ENCODE assay signal across 13 mouse cellular contexts in the genomic region with DNA sequence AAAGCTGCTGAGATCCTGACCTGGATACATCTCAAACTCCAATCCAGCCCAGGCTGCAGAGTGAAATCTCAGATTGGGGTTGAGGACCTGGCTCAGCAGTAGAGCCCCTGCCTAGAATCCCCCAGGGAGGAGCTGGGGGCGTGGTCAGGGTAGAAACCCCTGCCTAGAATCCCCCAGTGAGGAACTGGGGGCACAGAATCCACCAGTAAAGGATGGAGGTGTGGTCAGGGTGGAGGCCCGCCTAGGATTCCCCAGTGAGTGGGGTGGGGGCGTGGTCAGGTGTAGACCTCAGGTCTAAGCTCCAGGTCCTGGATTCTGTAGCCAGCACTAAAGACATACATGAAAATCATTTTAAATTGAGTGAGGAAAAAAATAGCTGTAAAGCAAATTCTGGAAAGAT. TPM values are rescaled to one million over a fixed set of nuclear protein-coding genes. Genes with fewer than 3 reads are reported as not detected.
DNase-seq lines count a peak whose midpoint lies in the region; ATAC-seq and TF ChIP-seq lines count a peak whose summit lies in the region.
"Had no signal": no experiment of that assay in that cellular context is flagged by ENCODE, and none has a peak within 500 bp of the region (broad histone marks: within the 10 kb centered on the region; RNA-seq: fewer than 3 reads in every experiment).

No protein-coding gene starts in this region.

- ATAC-seq in stomach, embryonic 14.5 days (ENCODE audit: insufficient number of reproducible peaks, insufficient read depth, low FRiP score, low read depth), result no peak
- no peak for ATAC-seq in stomach, postnatal 0 days (ENCODE audit: low FRiP score, low TSS enrichment)
- no peak for ATAC-seq in limb, embryonic 12.5 days (ENCODE audit: insufficient number of reproducible peaks, insufficient read depth, low FRiP score, low TSS enrichment, low read depth)

- no peaks in the 10 kb centered on the region for H3K36me3 ChIP-seq in stomach, embryonic 14.5 days (ENCODE audit: control insufficient read depth, insufficient read depth, low read length)
- no peaks in the 10 kb centered on the region for H3K36me3 ChIP-seq in stomach, postnatal 0 days (ENCODE audit: control insufficient read depth, insufficient read depth, low read length)
- H3K36me3 ChIP-seq in limb, embryonic 12.5 days, result peaks cover 35% of the 10 kb centered on the region
- H3K36me3 ChIP-seq: liver, embryonic 13.5 days had no signal

- H3K4me2 ChIP-seq in stomach, embryonic 14.5 days (replicated peaks; ENCODE audit: low read depth, low read length), result peak overlapping the region; percentile 92
- no peak overlapping the region for H3K4me2 ChIP-seq in stomach, postnatal 0 days (replicated peaks; ENCODE audit: low read depth)
- H3K4me2 ChIP-seq in limb, embryonic 12.5 days, result peak overlapping the region; percentile 67

- peaks cover 18% of the 10 kb centered on the region for H3K4me1 ChIP-seq in stomach, embryonic 14.5 days (ENCODE audit: control insufficient read depth, insufficient read depth, low read length)
- H3K4me1 ChIP-seq in stomach, postnatal 0 days (replicated peaks; ENCODE audit: control insufficient read depth, insufficient read depth), result no peaks in the 10 kb centered on the region
- peaks cover 25% of the 10 kb centered on the region for H3K4me1 ChIP-seq in limb, embryonic 12.5 days (replicated peaks)

- H3K27me3 ChIP-seq in stomach, embryonic 14.5 days (ENCODE audit: control insufficient read depth, insufficient read depth, low read length), result no peaks in the 10 kb centered on the region
- no peaks in the 10 kb centered on the region for H3K27me3 ChIP-seq in stomach, postnatal 0 days (ENCODE audit: control insufficient read depth, insufficient read depth, low read length)
- no peaks in the 10 kb centered on the region for H3K27me3 ChIP-seq in limb, embryonic 12.5 days

- 0 out of 2 replicates have a peak overlapping the region, but pooled peaks have one; percentile 82 for H3K9ac ChIP-seq in stomach, embryonic 14.5 days (replicated peaks; ENCODE audit: low read depth, low read length)
- H3K9ac ChIP-seq in stomach, postnatal 0 days (ENCODE audit: low read length), result no peak overlapping the region
- peak overlapping the region; percentile 94 for H3K9ac ChIP-seq in limb, embryonic 12.5 days (replicated peaks)
- H3K9ac ChIP-seq: liver, embryonic 13.5 days had no signal

- no peak for TF ChIP-seq EP300 in stomach, postnatal 0 days (optimal IDR thresholded peaks at IDR 0.05)

- intact Hi-C loops in heart, postnatal 14 days (cut with DNase I), result loop anchor here (2.0 kb wide), 1 partner anchor 14 kb away; no protein-coding TSS in a partner anchor
- intact Hi-C loops in left cerebral cortex, postnatal 25 days (cut with DNase I), result no loop called here

- peak overlapping the region; percentile 76; the same call in 1 of the 2 replicates for H3K4me3 ChIP-seq in stomach, embryonic 14.5 days (ENCODE audit: low read depth, low read length)
- H3K4me3 ChIP-seq in stomach, postnatal 0 days (ENCODE audit: low read depth, low read length), result no peak overlapping the region
- peak overlapping the region; percentile 74 for H3K4me3 ChIP-seq in limb, embryonic 12.5 days (replicated peaks)

- H3K27ac ChIP-seq in stomach, embryonic 14.5 days (ENCODE audit: low read length), result no peak overlapping the region
- H3K27ac ChIP-seq in stomach, postnatal 0 days (replicated peaks), result no peak overlapping the region
- H3K27ac ChIP-seq in limb, embryonic 12.5 days, result no peak overlapping the region
- H3K27ac ChIP-seq: liver, embryonic 13.5 days had no signal

- DNase-seq in heart, adult 11 months, result peak; percentile 87
- no peak for DNase-seq in heart, postnatal 14 days
- DNase-seq in stomach, postnatal 0 days (ENCODE audit: low spot score), result no peak
- no peak for DNase-seq in adrenal gland, postnatal 14 days
- DNase-seq in left cerebral cortex, postnatal 25 days (ENCODE audit: low spot score in 2 of 2), result no peak
- no peak for DNase-seq in c-Kit-positive CD71-positive TER-119-positive erythroid progenitor cells, embryonic 14.5 days (ENCODE audit: low spot score)
- DNase-seq: cerebellum, adult 11 months; heart, postnatal 10 days; liver, embryonic 13.5 days had no signal

- no peaks in the 10 kb centered on the region for H3K9me3 ChIP-seq in stomach, embryonic 14.5 days (ENCODE audit: control insufficient read depth, low read depth, low read length)
- no peaks in the 10 kb centered on the region for H3K9me3 ChIP-seq in stomach, postnatal 0 days (ENCODE audit: control insufficient read depth, low read length)
- no peaks in the 10 kb centered on the region for H3K9me3 ChIP-seq in limb, embryonic 12.5 days
- H3K9me3 ChIP-seq: liver, embryonic 13.5 days had no signal

- TF ChIP-seq CTCF in stomach, postnatal 0 days (IDR thresholded peaks at IDR 0.05; ENCODE audit: low read depth), result no peak

- 55% methylated on average over 3 of the region's 3 CpGs for WGBS in stomach, embryonic 14.5 days
- 47% methylated on average over 3 of the region's 3 CpGs for WGBS in stomach, postnatal 0 days
- 44% methylated on average over 3 of the region's 3 CpGs for WGBS in limb, embryonic 12.5 days

RNA-seq across cellular contexts. Expression of gene Prtn3, which starts 1.4 kb away (rescaled TPM):
- under 1 TPM in 1 of 2 experiments, not detected in 1; 0.29 TPM for total RNA-seq in heart, postnatal 14 days (2021)
- 2.9 and 5.6 TPM in 2 replicates for polyA plus RNA-seq in stomach, embryonic 14.5 days (2014; fragmentation: Nextera tagmentation; extraction: Ambion mirVana)
- polyA plus RNA-seq in stomach, postnatal 0 days (2015; fragmentation: Nextera tagmentation; extraction: Ambion mirVana), result 0.86 and 0.87 TPM in 2 replicates
- polyA plus RNA-seq in limb, embryonic 12.5 days (2016; fragmentation: Nextera tagmentation; extraction: Ambion mirVana), result 15.1 and 15.3 TPM in 2 replicates
- 1.0 TPM in 1 of 2 replicates, not detected in the other for total RNA-seq in adrenal gland, postnatal 14 days (2021)
- 1 to 10 TPM; 1.4 to 2.4 TPM for total RNA-seq in left cerebral cortex, postnatal 25 days (2021)

RNA-seq across cellular contexts. Expression of gene Plppr3, which starts 1.6 kb away (rescaled TPM):
- under 1 TPM; 0.20 to 0.29 TPM for total RNA-seq in heart, postnatal 14 days (2021)
- polyA plus RNA-seq in stomach, embryonic 14.5 days (2014; fragmentation: Nextera tagmentation; extraction: Ambion mirVana), result 41.3 and 51.7 TPM in 2 replicates
- 5.5 and 7.0 TPM in 2 replicates for polyA plus RNA-seq in stomach, postnatal 0 days (2015; fragmentation: Nextera tagmentation; extraction: Ambion mirVana)
- polyA plus RNA-seq in limb, embryonic 12.5 days (2016; fragmentation: Nextera tagmentation; extraction: Ambion mirVana), result 157 and 162 TPM in 2 replicates
- total RNA-seq in adrenal gland, postnatal 14 days (2021), result 0.93 and 2.2 TPM in 2 replicates
- 10 to 100 TPM; 51.1 to 53.3 TPM for total RNA-seq in left cerebral cortex, postnatal 25 days (2021)

RNA-seq across cellular contexts. Expression of gene Elane, which starts 13.2 kb away (rescaled TPM):
- not detected for total RNA-seq in heart, postnatal 14 days (2021)
- 0.88 and 3.3 TPM in 2 replicates for polyA plus RNA-seq in stomach, embryonic 14.5 days (2014; fragmentation: Nextera tagmentation; extraction: Ambion mirVana)
- polyA plus RNA-seq in stomach, postnatal 0 days (2015; fragmentation: Nextera tagmentation; extraction: Ambion mirVana), result 0.30 and 0.55 TPM in 2 replicates
- not detected in 2 replicates for polyA plus RNA-seq in limb, embryonic 12.5 days (2016; fragmentation: Nextera tagmentation; extraction: Ambion mirVana)
- 0.70 TPM in 1 of 2 replicates, not detected in the other for total RNA-seq in adrenal gland, postnatal 14 days (2021)
- not detected for total RNA-seq in left cerebral cortex, postnatal 25 days (2021)
- total RNA-seq: heart, postnatal 10 days had no signal
- polyA plus RNA-seq: frontal cortex, adult 2 months; myocyte had no signal

RNA-seq across cellular contexts. Expression of gene Cfd, which starts 17.8 kb away (rescaled TPM):
- 10 to 100 TPM; 14.2 to 77.3 TPM for total RNA-seq in heart, postnatal 14 days (2021)
- polyA plus RNA-seq in stomach, embryonic 14.5 days (2014; fragmentation: Nextera tagmentation; extraction: Ambion mirVana), result not detected in 2 replicates
- not detected in 2 replicates for polyA plus RNA-seq in stomach, postnatal 0 days (2015; fragmentation: Nextera tagmentation; extraction: Ambion mirVana)
- not detected in 2 replicates for polyA plus RNA-seq in limb, embryonic 12.5 days (2016; fragmentation: Nextera tagmentation; extraction: Ambion mirVana)
- total RNA-seq in adrenal gland, postnatal 14 days (2021), result 561 and 750 TPM in 2 replicates
- total RNA-seq in left cerebral cortex, postnatal 25 days (2021), result not detected
- polyA plus RNA-seq: liver, embryonic 13.5 days; myocyte had no signal

RNA-seq across cellular contexts. Expression of gene Ptbp1, which starts 18.6 kb away (rescaled TPM):
- 10 to 100 TPM; 82.2 TPM for total RNA-seq in heart, postnatal 14 days (2021)
- polyA plus RNA-seq in stomach, embryonic 14.5 days (2014; fragmentation: Nextera tagmentation; extraction: Ambion mirVana), result 237 and 275 TPM in 2 replicates
- polyA plus RNA-seq in stomach, postnatal 0 days (2015; fragmentation: Nextera tagmentation; extraction: Ambion mirVana), result 99.3 and 103 TPM in 2 replicates
- 373 and 403 TPM in 2 replicates for polyA plus RNA-seq in limb, embryonic 12.5 days (2016; fragmentation: Nextera tagmentation; extraction: Ambion mirVana)
- 291 and 302 TPM in 2 replicates for total RNA-seq in adrenal gland, postnatal 14 days (2021)
- 10 to 100 TPM; 48.5 to 52.3 TPM for total RNA-seq in left cerebral cortex, postnatal 25 days (2021)

Comparison
In these comparisons a context has a peak if more than half of its experiments do, and no peak if none do; other contexts are left out.
1. RNA of gene Plppr3, which starts 1.6 kb away (total RNA-seq): 51.1 to 53.3 TPM in left cerebral cortex, postnatal 25 days; 0.93 to 2.2 TPM in adrenal gland, postnatal 14 days and 0.20 to 0.29 TPM in heart, postnatal 14 days; every median in the first group is over 10 times any median in the second.